Mouse (Mus musculus): ENCODE results near the gene BC052040. TPM values are rescaled to one million over a fixed set of nuclear protein-coding genes. Genes with fewer than 3 reads are reported as not detected.

The BC052040 gene
- total and polyA plus RNA-seq, 3 experiments: 9.8 to 64.0 (median 11.0) TPM

GRCm38 (mm10) chr2:115724726-115725125, 143.2 kb downstream of the BC052040 start:
- DNase-seq (ENCODE audit: low spot score) (no peak), ATAC-seq (ENCODE audit: extremely low read depth, insufficient number of reproducible peaks, low FRiP score, poor library complexity, severe bottlenecking) (no peak)
- TF ChIP-seq GATA1 (IDR thresholded peaks at IDR 0.05; ENCODE audit: borderline replicate concordance, low read length) (no peak), TAL1 (conservative IDR thresholded peaks at IDR 0.05; ENCODE audit: low read depth, low read length) (no peak), CTCF (IDR thresholded peaks at IDR 0.05; ENCODE audit: low read depth, low read length) (no peak)
- Histone ChIP-seq H3K4me1 (ENCODE audit: insufficient read depth, low read depth, low read length) (no peaks in the 10 kb centered on the region), H3K9me3 (replicated peaks) (no peaks in the 10 kb centered on the region), H3K27me3 (ENCODE audit: insufficient read depth, low read length) (no peaks in the 10 kb centered on the region), H3K4me3 (ENCODE audit: low read depth, low read length) (no peak overlapping the region), H3K36me3 (replicated peaks) (peaks cover 23% of the 10 kb centered on the region)

GRCm38 (mm10) chr2:115725503-115725902, 144.0 kb downstream of the BC052040 start:
- ATAC-seq (ENCODE audit: extremely low read depth, insufficient number of reproducible peaks, low FRiP score, poor library complexity, severe bottlenecking) (no peak), DNase-seq (ENCODE audit: low spot score) (no peak)
- Histone ChIP-seq H3K4me3 (ENCODE audit: low read depth, low read length) (no peak overlapping the region), H3K36me3 (replicated peaks) (peaks cover 30% of the 10 kb centered on the region), H3K27me3 (ENCODE audit: insufficient read depth, low read length) (no peaks in the 10 kb centered on the region), H3K4me1 (ENCODE audit: insufficient read depth, low read depth, low read length) (no peaks in the 10 kb centered on the region), H3K9me3 (replicated peaks) (no peaks in the 10 kb centered on the region)
- TF ChIP-seq GATA2 (IDR thresholded peaks at IDR 0.05; ENCODE audit: borderline replicate concordance, low read depth, low read length) (no peak), POLR2AphosphoS5 (IDR thresholded peaks at IDR 0.05; ENCODE audit: insufficient replicate concordance, low read depth, low read length) (no peak), TAL1 (conservative IDR thresholded peaks at IDR 0.05; ENCODE audit: low read depth, low read length) (no peak), GATA1 (IDR thresholded peaks at IDR 0.05; ENCODE audit: borderline replicate concordance, low read length) (no peak), CTCF (IDR thresholded peaks at IDR 0.05; ENCODE audit: low read depth, low read length) (no peak)

GRCm38 (mm10) chr2:115725926-115726325, 144.4 kb downstream of the BC052040 start:
- no peak for ATAC-seq (ENCODE audit: extremely low read depth, insufficient number of reproducible peaks, low FRiP score, poor library complexity, severe bottlenecking)
- Histone ChIP-seq H3K4me3 (ENCODE audit: low read depth, low read length) (no peak overlapping the region), H3K4me1 (ENCODE audit: insufficient read depth, low read depth, low read length) (no peaks in the 10 kb centered on the region), H3K9me3 (replicated peaks) (no peaks in the 10 kb centered on the region), H3K36me3 (replicated peaks) (peaks cover 33% of the 10 kb centered on the region), H3K27me3 (ENCODE audit: insufficient read depth, low read length) (no peaks in the 10 kb centered on the region)
- no peak for TF ChIP-seq TAL1 (conservative IDR thresholded peaks at IDR 0.05; ENCODE audit: low read depth, low read length)
- no peak for TF ChIP-seq GATA2 (IDR thresholded peaks at IDR 0.05; ENCODE audit: borderline replicate concordance, low read depth, low read length)
- no peak for TF ChIP-seq POLR2AphosphoS5 (IDR thresholded peaks at IDR 0.05; ENCODE audit: insufficient replicate concordance, low read depth, low read length)
- TF ChIP-seq GATA1 (IDR thresholded peaks at IDR 0.05; ENCODE audit: borderline replicate concordance, low read length): no peak
- TF ChIP-seq CTCF (IDR thresholded peaks at IDR 0.05; ENCODE audit: low read depth, low read length): no peak
- no peak for DNase-seq (ENCODE audit: low spot score)

- TF ChIP-seq GATA2 (IDR thresholded peaks at IDR 0.05; ENCODE audit: borderline replicate concordance, low read depth, low read length) (no peak), TAL1 (conservative IDR thresholded peaks at IDR 0.05; ENCODE audit: low read depth, low read length) (no peak), GATA1 (IDR thresholded peaks at IDR 0.05; ENCODE audit: borderline replicate concordance, low read length) (no peak), CTCF (IDR thresholded peaks at IDR 0.05; ENCODE audit: low read depth, low read length) (no peak), POLR2AphosphoS5 (IDR thresholded peaks at IDR 0.05; ENCODE audit: insufficient replicate concordance, low read depth, low read length) (no peak)
- no peak for ATAC-seq (ENCODE audit: extremely low read depth, insufficient number of reproducible peaks, low FRiP score, poor library complexity, severe bottlenecking)
These were observed 145.3 kb downstream of the BC052040 start for GRCm38 (mm10) chr2:115726806-115727205.

GRCm38 (mm10) chr2:115728627-115729026, 147.1 kb downstream of the BC052040 start:
- TF ChIP-seq POLR2AphosphoS5 (IDR thresholded peaks at IDR 0.05; ENCODE audit: insufficient replicate concordance, low read depth, low read length) (no peak), TAL1 (conservative IDR thresholded peaks at IDR 0.05; ENCODE audit: low read depth, low read length) (no peak), GATA1 (IDR thresholded peaks at IDR 0.05; ENCODE audit: borderline replicate concordance, low read length) (no peak), CTCF (IDR thresholded peaks at IDR 0.05; ENCODE audit: low read depth, low read length) (no peak), GATA2 (IDR thresholded peaks at IDR 0.05; ENCODE audit: borderline replicate concordance, low read depth, low read length) (no peak)
- Histone ChIP-seq H3K27me3 (ENCODE audit: insufficient read depth, low read length) (no peaks in the 10 kb centered on the region), H3K36me3 (replicated peaks) (peaks cover 49% of the 10 kb centered on the region), H3K4me3 (ENCODE audit: low read depth, low read length) (no peak overlapping the region), H3K9me3 (replicated peaks) (no peaks in the 10 kb centered on the region), H3K4me1 (ENCODE audit: insufficient read depth, low read depth, low read length) (no peaks in the 10 kb centered on the region)
- ATAC-seq (ENCODE audit: extremely low read depth, insufficient number of reproducible peaks, low FRiP score, poor library complexity, severe bottlenecking) (no peak), DNase-seq (ENCODE audit: low spot score) (no peak)

More at GRCm38 (mm10) chr2:115726806-115727205, 145.3 kb downstream of the BC052040 start:
- Histone ChIP-seq H3K4me1 (ENCODE audit: insufficient read depth, low read depth, low read length) (no peaks in the 10 kb centered on the region), H3K27me3 (ENCODE audit: insufficient read depth, low read length) (no peaks in the 10 kb centered on the region), H3K9me3 (replicated peaks) (no peaks in the 10 kb centered on the region), H3K36me3 (replicated peaks) (peaks cover 39% of the 10 kb centered on the region), H3K4me3 (ENCODE audit: low read depth, low read length) (no peak overlapping the region)
- DNase-seq (ENCODE audit: low spot score): no peak

- Histone ChIP-seq H3K36me3 (replicated peaks) (peaks cover 60% of the 10 kb centered on the region), H3K4me1 (ENCODE audit: insufficient read depth, low read depth, low read length) (no peaks in the 10 kb centered on the region), H3K9me3 (replicated peaks) (no peaks in the 10 kb centered on the region), H3K27me3 (ENCODE audit: insufficient read depth, low read length) (no peaks in the 10 kb centered on the region), H3K4me3 (ENCODE audit: low read depth, low read length) (no peak overlapping the region)
- no peak for DNase-seq (ENCODE audit: low spot score)
- TF ChIP-seq CTCF (IDR thresholded peaks at IDR 0.05; ENCODE audit: low read depth, low read length) (no peak), GATA1 (IDR thresholded peaks at IDR 0.05; ENCODE audit: borderline replicate concordance, low read length) (no peak), POLR2AphosphoS5 (IDR thresholded peaks at IDR 0.05; ENCODE audit: insufficient replicate concordance, low read depth, low read length) (no peak), TAL1 (conservative IDR thresholded peaks at IDR 0.05; ENCODE audit: low read depth, low read length) (no peak), GATA2 (IDR thresholded peaks at IDR 0.05; ENCODE audit: borderline replicate concordance, low read depth, low read length) (no peak)
- no peak for ATAC-seq (ENCODE audit: extremely low read depth, insufficient number of reproducible peaks, low FRiP score, poor library complexity, severe bottlenecking)
These were observed 149.0 kb downstream of the BC052040 start for GRCm38 (mm10) chr2:115730502-115730901.

Measured in G1E (cell line).